Mouse (Mus musculus) kidney, adult 2 months (tissue): ENCODE measurements around the gene Sycp2.

Experiments used
- CTCF ChIP-seq: fragments of 200-500 bp; conservative IDR thresholded peaks from 2 replicates; pipeline ENCODE4 v1.5.1; 2011; ENCODE audit warnings: low read depth, mild to moderate bottlenecking, control low read depth, low read length, moderate library complexity, mixed read lengths; ENCODE audit not compliant: insufficient read depth, insufficient read length
- POLR2A ChIP-seq: fragments of 200-500 bp; IDR thresholded peaks from one replicate; pipeline ENCODE4 v1.6.1; 2011; ENCODE audit warnings: low read depth, low read length, control low read depth

DNA sequence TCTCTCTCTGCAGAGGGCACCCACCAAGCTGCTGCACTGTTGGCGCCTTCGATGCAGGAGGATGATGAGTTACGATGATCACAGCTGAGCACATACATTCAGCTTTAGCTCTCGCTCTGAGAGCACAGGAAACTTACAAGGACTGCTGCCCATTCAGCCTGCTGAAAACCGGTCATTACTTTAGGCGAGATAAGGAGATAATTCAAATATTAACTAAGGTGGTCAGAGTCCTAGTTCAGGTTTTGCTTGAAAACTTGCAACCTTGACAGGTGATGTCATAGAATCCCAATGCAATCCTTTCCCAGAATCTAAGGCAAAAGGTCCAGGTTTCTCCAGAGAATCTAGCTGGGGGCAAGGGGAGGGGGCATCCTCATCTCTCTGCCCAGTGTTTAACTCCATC, 21.9 kb upstream of the Sycp2 start:
- TF ChIP-seq CTCF, result no peak
- no peak for TF ChIP-seq POLR2A
